Mouse (Mus musculus) liver, embryonic 14.5 days (tissue): Measurements from ENCODE around the gene Slx4ip.

ENCODE experiments used
- CTCF ChIP-seq: IDR thresholded peaks from 2 replicates; pipeline ENCODE4 v1.5.1; 2016; ENCODE audit warnings: antibody characterized with exemption, low read depth, control low read depth
- EP300 ChIP-seq: IDR thresholded peaks from 2 replicates; pipeline ENCODE4 v1.6.1; 2016; ENCODE audit warnings: antibody characterized with exemption, low read depth

GRCm38 (mm10) chr2:137014423-137014822 lies 123.4 kb downstream of the Slx4ip start:
- no peak for TF ChIP-seq EP300
- no peak for TF ChIP-seq CTCF
